Mouse (Mus musculus) stomach, postnatal 0 days (tissue): ENCODE results near the gene Fgfr2.
A peak's percentile ranks its signal among the peaks of the same experiment; 100 is the strongest.

Experiments used
- CTCF ChIP-seq: IDR thresholded peaks from 2 replicates; pipeline ENCODE4 v1.5.1; 2016; ENCODE audit warnings: antibody characterized with exemption, low read depth, mild to moderate bottlenecking, moderate library complexity
- EP300 ChIP-seq: optimal IDR thresholded peaks from 2 replicates; pipeline ENCODE3; 2016; ENCODE audit warnings: antibody characterized with exemption

- TF ChIP-seq CTCF (peak; percentile 47), EP300 (no peak)
Observed at GRCm38 (mm10) chr7:130535174-130535573, 2588.0 kb downstream of the Fgfr2 start.
